Mouse (Mus musculus): ENCODE measurements around the gene Fnip2. TPM values are rescaled to one million over a fixed set of nuclear protein-coding genes. Genes with fewer than 3 reads are reported as not detected.
A peak's percentile ranks its signal among the peaks of the same experiment; 100 is the strongest.

The Fnip2 gene
- polyA plus RNA-seq, 1 experiment from 2014 or later = 4.3 TPM

- H3K27ac ChIP-seq (replicated peaks) = peak overlapping the region; percentile 33; the same call in 1 of the 2 replicates
- peaks cover 48% of the 10 kb centered on the region for H3K4me1 ChIP-seq
- no peak overlapping the region for H3K4me3 ChIP-seq
- 65% methylated on average over 14 of the region's 14 CpGs for WGBS
- DNase-seq (ENCODE audit: low spot score) = peak; percentile 13
- peaks cover 4% of the 10 kb centered on the region; the same call in 1 of the 2 replicates for H3K36me3 ChIP-seq
- H3K9me3 ChIP-seq (replicated peaks) = no peaks in the 10 kb centered on the region
- H3K27me3 ChIP-seq (ENCODE audit: low read depth, poor library complexity, severe bottlenecking) = no peaks in the 10 kb centered on the region
Measured at GRCm38 (mm10) chr3:79516099-79516920, 51.3 kb downstream of the Fnip2 start.

- peaks cover 37% of the 10 kb centered on the region for H3K4me1 ChIP-seq
- no peaks in the 10 kb centered on the region for H3K9me3 ChIP-seq (replicated peaks)
- no peak overlapping the region for H3K27ac ChIP-seq (replicated peaks)
- WGBS = 99% methylated on average over 2 of the region's 2 CpGs
- no peak overlapping the region for H3K4me3 ChIP-seq
- no peaks in the 10 kb centered on the region for H3K27me3 ChIP-seq (ENCODE audit: low read depth, poor library complexity, severe bottlenecking)
- DNase-seq (ENCODE audit: low spot score) = no peak
- H3K36me3 ChIP-seq = peaks cover 4% of the 10 kb centered on the region; the same call in 1 of the 2 replicates
Measured at GRCm38 (mm10) chr3:79514304-79514703, 53.3 kb downstream of the Fnip2 start.

- no peak overlapping the region for H3K4me3 ChIP-seq
- H3K9me3 ChIP-seq (replicated peaks) = no peaks in the 10 kb centered on the region
- H3K4me1 ChIP-seq = peaks cover 12% of the 10 kb centered on the region; the same call in 1 of the 2 replicates
- H3K27ac ChIP-seq (replicated peaks) = no peak overlapping the region
- DNase-seq (ENCODE audit: low spot score) = no peak
- 72% methylated on average over 2 of the region's 2 CpGs for WGBS
- no peaks in the 10 kb centered on the region for H3K27me3 ChIP-seq (ENCODE audit: low read depth, poor library complexity, severe bottlenecking)
- peaks cover 63% of the 10 kb centered on the region for H3K36me3 ChIP-seq
Measured at GRCm38 (mm10) chr3:79501166-79501728, 66.3 kb downstream of the Fnip2 start.

- peaks cover 12% of the 10 kb centered on the region; the same call in 1 of the 2 replicates for H3K4me1 ChIP-seq
- WGBS = 45% methylated on average over 10 of the region's 10 CpGs
- peak; percentile 61 for DNase-seq (ENCODE audit: low spot score)
- no peaks in the 10 kb centered on the region for H3K27me3 ChIP-seq (ENCODE audit: low read depth, poor library complexity, severe bottlenecking)
- H3K27ac ChIP-seq (replicated peaks) = peak overlapping the region; percentile 39; the same call in 1 of the 2 replicates
- no peaks in the 10 kb centered on the region for H3K9me3 ChIP-seq (replicated peaks)
- no peak overlapping the region for H3K4me3 ChIP-seq
- peaks cover 56% of the 10 kb centered on the region for H3K36me3 ChIP-seq
Measured at GRCm38 (mm10) chr3:79500279-79500678, 67.3 kb downstream of the Fnip2 start.

GRCm38 (mm10) chr3:79496668-79497067 is 70.9 kb downstream of the Fnip2 start:
- Histone ChIP-seq H3K27me3 (ENCODE audit: low read depth, poor library complexity, severe bottlenecking) (no peaks in the 10 kb centered on the region), H3K4me3 (no peak overlapping the region), H3K36me3 (peaks cover 64% of the 10 kb centered on the region), H3K27ac (replicated peaks) (no peak overlapping the region), H3K4me1 (peaks cover 12% of the 10 kb centered on the region; the same call in 1 of the 2 replicates), H3K9me3 (replicated peaks) (no peaks in the 10 kb centered on the region)
- WGBS = 88% methylated on average over 6 of the region's 6 CpGs
- no peak for DNase-seq (ENCODE audit: low spot score)

- no peak overlapping the region for H3K27ac ChIP-seq (replicated peaks)
- no peak for DNase-seq (ENCODE audit: low spot score)
- no peak overlapping the region for H3K4me3 ChIP-seq
- peaks cover 66% of the 10 kb centered on the region for H3K36me3 ChIP-seq
- WGBS = 85% methylated on average over 7 of the region's 7 CpGs
- no peaks in the 10 kb centered on the region for H3K9me3 ChIP-seq (replicated peaks)
- H3K4me1 ChIP-seq = peaks cover 6% of the 10 kb centered on the region; the same call in 1 of the 2 replicates
- no peaks in the 10 kb centered on the region for H3K27me3 ChIP-seq (ENCODE audit: low read depth, poor library complexity, severe bottlenecking)
Measured at GRCm38 (mm10) chr3:79495151-79495550, 72.4 kb downstream of the Fnip2 start.

- Histone ChIP-seq H3K4me1 (no peaks in the 10 kb centered on the region), H3K9me3 (replicated peaks) (no peaks in the 10 kb centered on the region), H3K4me3 (no peak overlapping the region), H3K27me3 (ENCODE audit: low read depth, poor library complexity, severe bottlenecking) (no peaks in the 10 kb centered on the region), H3K36me3 (peaks cover 60% of the 10 kb centered on the region), H3K27ac (replicated peaks) (no peak overlapping the region)
- WGBS = 90% methylated on average over 8 of the region's 8 CpGs
- DNase-seq (ENCODE audit: low spot score) = no peak
Measured at GRCm38 (mm10) chr3:79494028-79494427, 73.6 kb downstream of the Fnip2 start.

- H3K4me1 ChIP-seq = no peaks in the 10 kb centered on the region
- 96% methylated on average over 10 of the region's 10 CpGs for WGBS
- H3K27ac ChIP-seq (replicated peaks) = no peak overlapping the region
- peaks cover 63% of the 10 kb centered on the region for H3K36me3 ChIP-seq
- no peak for DNase-seq (ENCODE audit: low spot score)
- no peaks in the 10 kb centered on the region for H3K27me3 ChIP-seq (ENCODE audit: low read depth, poor library complexity, severe bottlenecking)
- H3K4me3 ChIP-seq = no peak overlapping the region
- no peaks in the 10 kb centered on the region for H3K9me3 ChIP-seq (replicated peaks)
Measured at GRCm38 (mm10) chr3:79493064-79493463, 74.5 kb downstream of the Fnip2 start.

- Histone ChIP-seq H3K4me1 (no peaks in the 10 kb centered on the region), H3K27ac (replicated peaks) (no peak overlapping the region), H3K36me3 (peaks cover 69% of the 10 kb centered on the region), H3K27me3 (ENCODE audit: low read depth, poor library complexity, severe bottlenecking) (no peaks in the 10 kb centered on the region), H3K9me3 (replicated peaks) (no peaks in the 10 kb centered on the region), H3K4me3 (no peak overlapping the region)
- no peak for DNase-seq (ENCODE audit: low spot score)
- 85% methylated on average over 3 of the region's 3 CpGs for WGBS
Measured at GRCm38 (mm10) chr3:79491614-79492013, 76.0 kb downstream of the Fnip2 start.

GRCm38 (mm10) chr3:79490102-79490501 is 77.5 kb downstream of the Fnip2 start:
- DNase-seq (ENCODE audit: low spot score) = no peak
- Histone ChIP-seq H3K36me3 (peaks cover 81% of the 10 kb centered on the region), H3K27me3 (ENCODE audit: low read depth, poor library complexity, severe bottlenecking) (no peaks in the 10 kb centered on the region), H3K4me1 (no peaks in the 10 kb centered on the region), H3K4me3 (no peak overlapping the region), H3K27ac (replicated peaks) (no peak overlapping the region), H3K9me3 (replicated peaks) (no peaks in the 10 kb centered on the region)
- whole genome bisulfite sequencing = 93% methylated on average over 5 of the region's 5 CpGs

- Histone ChIP-seq H3K4me1 (no peaks in the 10 kb centered on the region), H3K27me3 (ENCODE audit: low read depth, poor library complexity, severe bottlenecking) (no peaks in the 10 kb centered on the region), H3K36me3 (peaks cover 88% of the 10 kb centered on the region), H3K9me3 (replicated peaks) (0 out of 2 replicates have a peak, but pooled peaks cover 4% of the 10 kb centered on the region), H3K27ac (replicated peaks) (no peak overlapping the region), H3K4me3 (no peak overlapping the region)
- no peak for DNase-seq (ENCODE audit: low spot score)
- WGBS = 98% methylated on average over 7 of the region's 7 CpGs
Measured at GRCm38 (mm10) chr3:79488025-79488424, 79.6 kb downstream of the Fnip2 start.

GRCm38 (mm10) chr3:79484286-79485063 is 83.1 kb downstream of the Fnip2 start:
- WGBS = 92% methylated on average over 16 of the region's 16 CpGs
- peaks cover 87% of the 10 kb centered on the region for H3K36me3 ChIP-seq

More at GRCm38 (mm10) chr3:79484286-79485063, 83.1 kb downstream of the Fnip2 start:
- no peak overlapping the region for H3K27ac ChIP-seq (replicated peaks)
- H3K27me3 ChIP-seq (ENCODE audit: low read depth, poor library complexity, severe bottlenecking) = no peaks in the 10 kb centered on the region
- no peaks in the 10 kb centered on the region for H3K4me1 ChIP-seq
- H3K4me3 ChIP-seq = no peak overlapping the region
- H3K9me3 ChIP-seq (replicated peaks) = 0 out of 2 replicates have a peak, but pooled peaks cover 4% of the 10 kb centered on the region
- no peak for DNase-seq (ENCODE audit: low spot score)

Data from midbrain, embryonic 10.5 days (tissue).